Mouse (Mus musculus) cortical plate, adult 2 months (tissue): ENCODE measurements around the gene Ccdc106. TPM values are rescaled to one million over a fixed set of nuclear protein-coding genes. Genes with fewer than 3 reads are reported as not detected.
"Not testable (repeated sequence)": the region's sequence is repeated elsewhere in the genome, so short reads cannot be mapped to it uniquely, and the experiment has no call there.

Experiments
- H3K27ac ChIP-seq: fragments of 200-500 bp; 2 replicates; pipeline ENCODE4 v1.5.1; 2012; ENCODE audit warnings: low read length, control low read depth, inconsistent platforms; ENCODE audit not compliant: insufficient read depth
- H3K4me1 ChIP-seq: fragments of 200-500 bp; 2 replicates; pipeline ENCODE4 v1.6.1; 2011; ENCODE audit warnings: low read length; ENCODE audit not compliant: control insufficient read depth, insufficient read depth
- H3K4me3 ChIP-seq: fragments of 200-500 bp; 2 replicates; pipeline ENCODE4 v1.5.1; 2011; ENCODE audit warnings: mild to moderate bottlenecking, low read length, control low read depth; ENCODE audit not compliant: insufficient read depth
- CTCF ChIP-seq: fragments of 200-500 bp; IDR thresholded peaks from 2 replicates; pipeline ENCODE4 v1.5.1; 2011; ENCODE audit warnings: mild to moderate bottlenecking, control low read depth, low read length; ENCODE audit not compliant: insufficient read depth; ENCODE audit errors: extremely low read depth
- POLR2A ChIP-seq: fragments of 200-500 bp; IDR thresholded peaks from 2 replicates; pipeline ENCODE4 v1.6.1; 2011; ENCODE audit warnings: mild to moderate bottlenecking, low read length, control low read depth; ENCODE audit not compliant: insufficient read depth; ENCODE audit errors: extremely low read depth
- polyA plus RNA-seq: library from polyadenylated mRNA; depleted of rRNA; stranded (reverse); fragments of >200 nt; gene quantifications from 2 replicates; pipeline ENCODE4 v1.2.3, GENCODE M21; 2012

The Ccdc106 gene
- polyA plus RNA-seq, 1 experiment = 68.6 TPM

DNA sequence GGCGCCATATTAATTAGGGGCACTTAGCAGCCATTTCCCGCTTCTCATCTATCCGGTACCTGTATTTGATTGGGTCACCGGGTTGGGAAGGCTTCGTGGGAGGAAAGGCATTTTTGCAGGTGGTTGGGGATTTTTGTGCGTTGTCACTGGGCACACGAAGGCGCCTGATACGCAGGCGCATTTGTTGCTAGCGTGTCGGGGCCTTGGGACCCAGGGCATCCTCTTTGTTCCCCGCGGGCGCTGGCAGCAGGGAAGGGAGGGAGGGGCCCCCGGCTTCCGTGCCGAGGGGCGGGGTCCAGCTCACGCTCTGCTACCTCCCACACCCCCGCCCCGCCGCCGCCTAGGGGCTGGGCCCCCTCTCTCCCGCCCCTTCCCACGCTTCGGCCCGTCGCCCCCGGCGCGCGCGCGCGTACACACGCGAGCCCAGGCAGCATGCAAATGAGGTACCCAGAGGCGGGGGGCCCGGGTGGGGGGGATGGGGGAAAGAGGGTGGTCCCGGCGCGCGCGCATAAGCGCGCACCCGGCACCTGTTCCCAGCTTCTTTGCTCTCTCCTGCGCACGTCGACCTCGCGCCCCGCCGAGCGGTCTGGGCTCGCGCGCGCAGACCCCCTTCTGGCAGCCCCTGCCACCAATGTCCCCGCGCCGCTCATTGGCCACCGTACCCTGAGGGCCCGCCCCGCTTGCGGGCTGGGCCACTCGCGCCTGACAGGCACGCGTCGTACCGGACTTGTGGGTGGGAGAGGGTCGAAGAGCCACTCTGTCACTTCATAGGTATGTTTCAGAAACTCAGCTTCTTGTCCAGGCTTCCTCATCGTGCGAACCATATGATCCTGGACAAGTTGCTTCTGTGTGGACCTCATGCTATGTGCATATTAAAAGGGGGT is 5.0 kb upstream of the Ccdc106 start, which contains the start of gene Gm44973:
TSS of gene Gm44973 (plus strand) at position 379 of the 884 bp plus-strand sequence.
- no peak for TF ChIP-seq CTCF
- 0 out of 2 replicates have a peak, but pooled peaks have one; percentile 4 for TF ChIP-seq POLR2A
- H3K4me1 ChIP-seq = no peaks in the 10 kb centered on the region
- H3K27ac ChIP-seq = peak within 1 kb of the TSS; percentile 99
- H3K4me3 ChIP-seq = peak within 1 kb of the TSS; percentile 39

DNA sequence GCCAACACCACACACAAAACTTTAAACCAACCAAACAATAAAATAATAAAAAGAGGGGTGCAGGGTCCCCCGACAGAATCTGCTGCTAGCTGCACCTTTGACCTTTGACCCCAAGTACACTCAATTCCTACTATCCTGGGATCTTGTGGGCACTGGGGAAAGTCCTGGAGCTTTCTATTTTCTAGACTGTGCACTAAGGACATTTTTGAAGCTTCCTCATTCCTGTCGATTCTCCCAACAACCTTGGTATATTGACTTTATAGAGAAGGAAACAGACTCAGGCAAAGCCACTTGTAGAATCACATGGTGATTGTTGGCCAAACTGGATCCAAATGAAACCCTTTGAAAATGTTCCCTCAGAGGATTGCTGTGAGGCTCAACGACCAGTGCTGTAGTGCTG is 4.3 kb upstream of the Ccdc106 start:
- Histone ChIP-seq H3K27ac (peak overlapping the region; percentile 53), H3K4me3 (peak overlapping the region; percentile 39), H3K4me1 (no peaks in the 10 kb centered on the region)
- no peak for TF ChIP-seq POLR2A
- TF ChIP-seq CTCF = no peak

DNA sequence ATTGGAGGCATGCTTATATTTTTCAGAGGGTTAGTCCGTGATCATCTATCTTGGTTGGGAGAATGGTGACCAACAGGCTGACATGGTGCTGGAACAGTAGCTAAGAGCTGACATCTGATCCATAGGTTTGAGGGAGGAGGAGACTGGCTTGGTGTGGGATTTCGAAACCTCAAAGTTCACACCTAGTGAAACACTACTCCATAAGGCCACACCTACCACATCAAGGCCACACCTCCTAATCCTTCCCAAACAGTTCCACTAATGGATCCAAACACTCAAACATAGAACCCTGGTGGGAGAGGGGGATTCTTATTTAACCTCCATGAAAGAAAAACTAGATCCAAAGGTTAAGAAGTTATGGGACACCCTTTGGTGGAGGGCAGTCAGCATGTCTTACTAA is 3.4 kb upstream of the Ccdc106 start:
- no peak for TF ChIP-seq CTCF
- TF ChIP-seq POLR2A = no peak
- no peak overlapping the region for H3K4me3 ChIP-seq
- no peaks in the 10 kb centered on the region for H3K4me1 ChIP-seq
- H3K27ac ChIP-seq = no peak overlapping the region

DNA sequence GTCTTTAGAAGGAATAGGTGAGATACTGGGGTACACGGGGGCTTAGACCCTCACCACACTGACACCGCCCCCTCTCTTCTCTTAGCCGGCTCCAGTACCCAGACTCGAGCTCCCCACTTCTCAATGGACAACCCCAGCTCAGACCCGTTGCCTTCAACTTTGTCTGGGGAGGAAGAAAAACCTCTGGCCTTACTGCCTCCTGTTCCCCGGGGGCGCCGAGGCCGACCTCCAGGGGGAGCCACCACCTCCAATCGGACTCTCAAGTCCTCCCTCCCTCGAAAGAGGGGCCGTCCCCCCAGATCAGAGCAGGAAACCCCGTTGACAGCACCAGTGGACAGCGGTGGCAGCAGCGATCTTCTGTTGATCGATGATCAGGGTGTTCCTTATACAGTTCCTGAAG is 3.0 kb upstream of the Ccdc106 start:
- H3K4me3 ChIP-seq = no peak overlapping the region
- H3K27ac ChIP-seq = no peak overlapping the region
- TF ChIP-seq CTCF (no peak), POLR2A (no peak)
- no peaks in the 10 kb centered on the region for H3K4me1 ChIP-seq

DNA sequence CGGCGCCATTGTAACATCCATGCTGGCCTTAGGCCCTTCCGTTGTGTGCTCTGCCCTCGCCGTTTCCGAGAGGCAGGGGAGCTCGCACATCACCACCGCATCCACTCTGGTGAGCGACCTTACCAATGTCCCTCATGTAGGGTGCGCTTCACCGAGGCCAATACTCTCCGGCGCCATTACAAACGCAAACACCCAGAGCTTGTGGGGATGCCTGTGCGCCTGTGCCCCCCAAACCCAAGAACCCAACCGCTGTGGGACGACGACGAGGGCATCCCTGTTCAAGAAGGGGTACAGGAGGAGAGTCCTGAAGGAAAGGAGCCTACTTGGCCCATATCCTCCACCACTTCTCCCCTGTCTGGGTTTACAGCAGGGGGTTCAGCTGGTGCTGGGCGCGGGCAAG is 2.4 kb upstream of the Ccdc106 start:
- H3K4me1 ChIP-seq = no peaks in the 10 kb centered on the region; the same call in 1 of the 2 replicates
- TF ChIP-seq CTCF (no peak), POLR2A (no peak)
- no peak overlapping the region for H3K4me3 ChIP-seq
- no peak overlapping the region for H3K27ac ChIP-seq

DNA sequence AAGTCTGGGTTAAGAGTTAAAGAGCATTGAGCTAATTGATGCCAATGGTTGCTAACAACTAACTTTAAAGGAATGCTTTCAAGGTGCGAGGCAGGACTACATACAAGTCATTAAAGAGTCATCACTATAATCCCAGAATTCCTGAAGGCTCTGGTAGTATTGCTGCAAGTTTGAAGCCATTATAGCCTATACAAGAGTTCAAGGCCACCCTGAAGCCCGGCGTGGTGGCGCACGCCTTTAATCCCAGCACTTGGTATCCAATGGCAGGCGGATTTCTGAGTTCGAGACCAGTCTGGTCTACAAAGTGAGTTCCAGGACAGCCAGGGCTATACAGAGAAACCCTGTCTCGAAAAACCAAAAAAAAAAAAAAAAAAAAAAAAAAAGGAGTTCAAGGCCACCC is 777 bp upstream of the Ccdc106 start:
- peak overlapping the region; percentile 39; the same call in 1 of the 2 replicates for H3K4me3 ChIP-seq
- not testable (repeated sequence) for H3K4me1 ChIP-seq, H3K27ac ChIP-seq

DNA sequence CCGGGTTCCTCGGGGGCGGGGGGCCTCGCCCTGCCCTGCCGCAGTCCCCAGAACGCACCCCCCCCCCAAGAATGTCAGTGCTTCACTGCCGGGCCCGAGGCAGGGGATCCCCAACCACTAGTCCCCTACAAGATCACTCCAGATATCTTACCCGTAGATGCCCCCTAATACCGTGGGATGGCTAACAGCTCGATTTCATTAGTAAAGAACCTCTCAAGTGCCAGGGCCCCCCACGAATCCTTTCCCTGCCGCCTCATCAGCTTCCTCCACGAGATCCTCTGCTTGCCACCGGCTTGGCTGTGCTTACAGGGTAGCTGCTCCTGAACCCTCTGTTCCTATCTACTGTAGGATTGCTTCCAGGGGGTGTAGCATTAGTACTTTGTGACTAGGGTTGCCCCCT is 332 bp downstream of the Ccdc106 start:
- Histone ChIP-seq H3K27ac (peak overlapping the region; percentile 92), H3K4me1 (peaks cover 1% of the 10 kb centered on the region; the same call in 1 of the 2 replicates), H3K4me3 (peak overlapping the region; percentile 39)
- TF ChIP-seq CTCF (no peak), POLR2A (no peak)

DNA sequence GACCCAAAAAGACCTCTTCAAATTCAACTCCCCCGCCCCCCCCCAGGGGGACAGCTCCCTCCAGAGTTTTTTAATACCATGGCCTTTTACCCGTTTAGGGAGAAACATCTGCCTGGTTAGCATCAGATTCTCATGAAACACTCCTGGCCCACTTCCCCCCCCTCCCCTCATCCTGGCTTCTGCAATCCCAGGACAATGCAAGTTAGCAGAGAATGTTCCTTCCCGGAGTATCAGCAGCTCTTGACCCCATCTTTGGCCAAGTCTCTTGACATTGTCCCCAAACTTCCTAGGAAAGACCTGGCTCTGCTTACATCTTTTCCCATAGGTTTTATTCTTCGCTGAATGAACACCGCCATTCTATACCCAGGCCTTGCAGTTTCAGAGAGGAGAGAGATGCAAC is 844 bp downstream of the Ccdc106 start:
- TF ChIP-seq POLR2A (no peak), CTCF (no peak)
- peak overlapping the region; percentile 39 for H3K4me3 ChIP-seq
- H3K4me1 ChIP-seq = peaks cover 1% of the 10 kb centered on the region; the same call in 1 of the 2 replicates
- H3K27ac ChIP-seq = 0 out of 2 replicates have a peak overlapping the region, but pooled peaks have one; percentile 92

DNA sequence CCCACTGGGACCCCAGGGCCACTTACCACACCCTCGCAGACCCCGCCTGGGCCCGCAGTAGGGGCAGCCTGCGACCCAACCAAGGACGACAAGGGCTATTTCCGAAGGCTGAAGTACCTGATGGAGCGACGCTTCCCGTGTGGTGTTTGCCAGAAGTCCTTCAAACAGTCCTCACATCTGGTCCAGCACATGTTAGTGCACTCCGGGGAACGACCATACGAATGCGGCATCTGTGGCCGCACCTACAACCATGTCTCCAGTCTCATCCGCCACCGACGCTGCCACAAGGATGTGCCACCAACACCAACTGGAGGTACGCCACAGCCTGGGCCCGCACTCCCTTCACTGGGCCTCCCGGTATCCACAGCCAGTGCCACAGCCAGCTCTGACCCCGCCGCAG is 9.2 kb downstream of the Ccdc106 start:
- Histone ChIP-seq H3K27ac (no peak overlapping the region), H3K4me1 (peaks cover 2% of the 10 kb centered on the region; the same call in 1 of the 2 replicates), H3K4me3 (no peak overlapping the region)
- no peak for TF ChIP-seq POLR2A
- TF ChIP-seq CTCF = no peak

DNA sequence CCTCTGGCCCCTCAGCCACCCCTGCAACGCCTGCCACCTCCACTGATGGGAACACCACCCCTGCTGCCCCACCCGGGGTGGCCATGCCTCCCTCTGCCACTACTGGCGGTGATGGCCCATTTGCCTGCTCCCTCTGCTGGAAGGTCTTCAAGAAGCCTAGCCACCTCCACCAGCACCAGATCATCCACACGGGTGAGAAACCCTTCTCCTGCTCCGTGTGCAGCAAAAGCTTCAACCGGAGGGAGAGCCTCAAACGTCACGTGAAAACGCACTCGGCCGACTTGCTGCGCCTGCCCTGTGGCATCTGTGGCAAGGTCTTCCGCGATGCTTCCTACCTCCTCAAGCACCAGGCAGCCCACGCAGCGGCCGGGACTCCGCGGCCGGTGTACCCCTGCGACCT is 9.6 kb downstream of the Ccdc106 start:
- no peak for TF ChIP-seq CTCF
- no peak for TF ChIP-seq POLR2A
- peaks cover 2% of the 10 kb centered on the region; the same call in 1 of the 2 replicates for H3K4me1 ChIP-seq

DNA sequence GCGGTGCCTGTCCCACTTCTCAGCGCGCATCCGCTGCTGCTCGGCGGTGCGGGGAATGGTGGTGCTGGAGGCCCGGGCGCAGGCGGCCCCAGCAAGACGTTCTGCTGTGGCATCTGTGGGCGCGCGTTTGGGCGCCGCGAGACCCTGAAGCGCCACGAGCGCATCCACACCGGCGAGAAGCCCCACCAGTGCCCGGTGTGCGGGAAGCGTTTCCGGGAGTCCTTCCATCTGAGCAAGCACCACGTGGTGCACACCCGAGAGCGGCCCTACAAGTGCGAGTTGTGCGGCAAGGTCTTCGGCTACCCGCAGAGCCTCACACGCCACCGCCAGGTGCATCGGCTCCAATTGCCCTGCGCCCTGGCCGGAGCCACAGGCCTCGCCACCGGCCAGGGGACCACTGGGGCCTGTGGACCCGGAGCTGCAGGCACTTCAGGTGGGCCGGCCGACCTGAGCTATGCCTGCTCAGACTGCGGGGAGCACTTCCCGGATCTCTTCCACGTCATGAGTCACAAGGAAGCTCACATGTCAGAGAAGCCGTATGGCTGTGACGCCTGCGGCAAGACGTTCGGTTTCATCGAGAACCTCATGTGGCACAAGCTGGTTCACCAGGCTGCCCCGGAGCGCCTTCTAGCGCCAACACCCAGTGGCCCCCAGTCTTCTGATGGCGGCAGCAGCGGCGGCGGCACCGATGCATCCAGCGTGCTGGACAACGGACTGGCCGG is 10.4 kb downstream of the Ccdc106 start:
- no peak for TF ChIP-seq CTCF
- no peak for TF ChIP-seq POLR2A
- Histone ChIP-seq H3K4me1 (peaks cover 2% of the 10 kb centered on the region; the same call in 1 of the 2 replicates), H3K27ac (no peak overlapping the region), H3K4me3 (no peak overlapping the region)

More for the DNA sequence above, 9.6 kb downstream of the Ccdc106 start:
- Histone ChIP-seq H3K4me3 (no peak overlapping the region), H3K27ac (no peak overlapping the region)
